Mouse (Mus musculus) liver, embryonic 15.5 days (tissue): Measurements from ENCODE around the gene Prss56. TPM values are rescaled to one million over a fixed set of nuclear protein-coding genes. Genes with fewer than 3 reads are reported as not detected.

Experiments
- ATAC-seq: fragments of 200-750 bp; cut with Nextera tagmentation; 2 replicates; pipeline ENCODE4 v1.8.0; 2017; ENCODE audit warnings: moderate number of reproducible peaks, mild to moderate bottlenecking, moderate library complexity; ENCODE audit not compliant: insufficient read depth
- H3K27ac ChIP-seq: fragments of 300-500 bp; sonication (generic); replicated peaks from 2 replicates; pipeline ENCODE4 v1.5.1; 2015; ENCODE audit warnings: mild to moderate bottlenecking, inconsistent platforms
- H3K27me3 ChIP-seq: fragments of 300-500 bp; sonication (generic); 2 replicates; pipeline ENCODE4 v1.6.1; 2015; ENCODE audit warnings: mild to moderate bottlenecking, inconsistent platforms
- H3K36me3 ChIP-seq: fragments of 300-500 bp; sonication (generic); replicated peaks from 2 replicates; pipeline ENCODE4 v1.6.1; 2015; ENCODE audit warnings: moderate library complexity, mild to moderate bottlenecking, inconsistent platforms
- H3K4me1 ChIP-seq: fragments of 300-500 bp; sonication (generic); replicated peaks from 2 replicates; pipeline ENCODE4 v1.6.1; 2015; ENCODE audit warnings: inconsistent platforms
- H3K4me2 ChIP-seq: fragments of 300-500 bp; sonication (generic); 2 replicates; pipeline ENCODE4 v1.6.1; 2015; ENCODE audit warnings: moderate library complexity, mild to moderate bottlenecking, inconsistent platforms
- H3K4me3 ChIP-seq: fragments of 300-500 bp; sonication (generic); replicated peaks from 2 replicates; pipeline ENCODE4 v1.5.1; 2015; ENCODE audit warnings: mild to moderate bottlenecking, inconsistent platforms
- H3K9ac ChIP-seq: fragments of 300-500 bp; sonication (generic); 2 replicates; pipeline ENCODE4 v1.6.1; 2015; ENCODE audit warnings: moderate library complexity, mild to moderate bottlenecking, inconsistent platforms
- H3K9me3 ChIP-seq: fragments of 300-500 bp; sonication (generic); replicated peaks from 2 replicates; pipeline ENCODE4 v1.6.1; 2016; ENCODE audit warnings: inconsistent platforms
- WGBS: fragments of 180-500 bp; shearing (Covaris S2); methylation state at CpG from one replicate; pipeline ENCODE4 v1.1.7; 2015; ENCODE audit warnings: mixed read lengths; ENCODE audit not compliant: insufficient replicate concordance; 5-methylcytosine and 5-hydroxymethylcytosine counted together
- polyA plus RNA-seq: library from polyadenylated mRNA; unstranded; fragments of >200 nt; fragmentation: Nextera tagmentation; extraction: Ambion mirVana; gene quantifications from 2 replicates; pipeline ENCODE4 v1.2.1, GENCODE M21; 2015

The Prss56 gene
- polyA plus RNA-seq, 1 experiment from 2014 or later = not detected

DNA sequence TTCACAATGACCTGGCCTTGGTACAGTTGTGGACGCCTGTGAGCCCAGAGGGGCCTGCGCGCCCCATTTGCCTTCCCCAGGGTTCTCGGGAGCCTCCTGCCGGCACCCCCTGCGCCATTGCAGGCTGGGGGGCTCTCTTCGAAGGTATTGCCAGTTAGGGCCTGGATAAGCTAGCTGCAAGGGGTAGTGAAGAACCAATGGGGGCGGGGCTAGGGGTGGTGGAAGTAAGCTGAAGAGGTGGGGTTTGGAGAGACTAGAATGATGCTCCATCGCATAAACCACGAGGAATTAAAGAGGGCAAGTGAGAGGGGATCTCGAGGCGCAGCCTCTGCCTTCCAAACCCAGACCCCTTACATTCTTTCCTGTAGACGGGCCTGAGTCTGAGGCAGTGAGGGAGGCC lies 2.4 kb downstream of the Prss56 start:
- peaks cover 89% of the 10 kb centered on the region for H3K27me3 ChIP-seq
- 11% methylated on average over 13 of the region's 13 CpGs for WGBS

DNA sequence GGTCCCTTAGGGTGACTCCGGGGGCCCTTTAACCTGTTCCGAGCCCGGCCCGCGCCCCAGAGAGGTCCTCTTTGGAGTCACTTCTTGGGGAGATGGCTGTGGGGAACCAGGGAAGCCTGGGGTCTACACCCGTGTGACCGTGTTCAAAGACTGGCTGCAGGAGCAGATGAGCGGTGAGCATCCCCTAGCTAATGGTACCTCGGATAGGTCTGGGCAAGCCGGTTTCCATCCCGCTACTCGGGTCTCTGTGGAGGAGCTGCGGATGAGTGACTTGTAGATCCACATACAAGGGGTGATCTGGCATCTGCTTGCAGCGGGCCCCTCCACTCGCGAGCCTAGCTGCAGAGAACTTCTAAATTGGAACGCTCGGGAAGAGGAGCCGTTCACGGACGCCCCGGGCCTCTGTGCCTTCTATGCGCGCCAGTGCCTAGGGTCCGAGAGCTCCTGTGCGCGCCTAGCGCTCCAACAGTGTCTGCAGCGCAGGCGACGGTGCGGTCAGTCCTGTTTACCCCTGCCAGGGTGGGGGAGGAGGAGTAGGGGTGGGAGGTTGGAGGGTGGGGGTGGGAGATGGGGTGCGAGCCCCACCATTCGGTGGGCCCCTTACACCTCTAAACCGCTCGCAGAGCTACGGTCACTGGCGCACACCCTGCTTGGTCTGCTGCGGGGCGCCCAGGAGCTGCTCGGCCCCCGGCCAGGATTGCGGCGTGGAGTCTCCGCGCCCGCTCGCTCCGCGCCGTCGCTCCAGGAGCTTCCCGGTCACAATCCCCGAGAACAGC lies 3.3 kb downstream of the Prss56 start:
- peak overlapping the region; percentile 44 for H3K4me3 ChIP-seq
- H3K27me3 ChIP-seq = peaks cover 82% of the 10 kb centered on the region
- no peak overlapping the region for H3K9ac ChIP-seq
- no peak for ATAC-seq
- H3K4me2 ChIP-seq = peak overlapping the region; percentile 67
- 3% methylated on average over 54 of the region's 54 CpGs for WGBS
- peaks cover 6% of the 10 kb centered on the region; the same call in 1 of the 2 replicates for H3K4me1 ChIP-seq
- no peaks in the 10 kb centered on the region for H3K9me3 ChIP-seq
- H3K27ac ChIP-seq = no peak overlapping the region
- no peaks in the 10 kb centered on the region for H3K36me3 ChIP-seq

More for the DNA sequence above, 2.4 kb downstream of the Prss56 start:
- Histone ChIP-seq H3K4me2 (no peak overlapping the region), H3K4me1 (peaks cover 6% of the 10 kb centered on the region; the same call in 1 of the 2 replicates), H3K36me3 (no peaks in the 10 kb centered on the region), H3K4me3 (no peak overlapping the region), H3K9ac (no peak overlapping the region), H3K27ac (no peak overlapping the region), H3K9me3 (no peaks in the 10 kb centered on the region)
- no peak for ATAC-seq

GRCm38 (mm10) chr1:87187037-87187355 lies 3.9 kb downstream of the Prss56 start:
- Histone ChIP-seq H3K9ac (no peak overlapping the region), H3K27me3 (peaks cover 77% of the 10 kb centered on the region), H3K4me2 (peak overlapping the region; percentile 67), H3K4me3 (peak overlapping the region; percentile 44), H3K36me3 (no peaks in the 10 kb centered on the region), H3K4me1 (peaks cover 6% of the 10 kb centered on the region; the same call in 1 of the 2 replicates), H3K27ac (no peak overlapping the region), H3K9me3 (no peaks in the 10 kb centered on the region)
- WGBS = under 1% methylated on average over 15 of the region's 15 CpGs
- ATAC-seq = no peak

- no peak for ATAC-seq
- Histone ChIP-seq H3K9ac (no peak within 1 kb of the TSS), H3K36me3 (no peaks in the 10 kb centered on the region), H3K4me2 (no peak within 1 kb of the TSS), H3K4me1 (0 out of 2 replicates have a peak, but pooled peaks cover 3% of the 10 kb centered on the region), H3K27me3 (peaks cover 43% of the 10 kb centered on the region), H3K4me3 (no peak within 1 kb of the TSS), H3K27ac (no peak within 1 kb of the TSS), H3K9me3 (no peaks in the 10 kb centered on the region)
- WGBS = 32% methylated on average over 4 of the region's 4 CpGs
Observed at GRCm38 (mm10) chr1:87190429-87190828, 7.3 kb downstream of the Prss56 start, which contains the start of gene Chrnd. Chrnd (plus strand) TSS chr1:87190607.

- H3K27ac ChIP-seq = no peak overlapping the region
- ATAC-seq = no peak
- no peak overlapping the region for H3K4me3 ChIP-seq
- no peaks in the 10 kb centered on the region for H3K36me3 ChIP-seq
- WGBS = 64% methylated on average over 9 of the region's 9 CpGs
- no peaks in the 10 kb centered on the region for H3K9me3 ChIP-seq
- no peaks in the 10 kb centered on the region for H3K4me1 ChIP-seq
- H3K9ac ChIP-seq = no peak overlapping the region
- no peaks in the 10 kb centered on the region for H3K27me3 ChIP-seq
- no peak overlapping the region for H3K4me2 ChIP-seq
Observed at GRCm38 (mm10) chr1:87197296-87197695, 14.2 kb downstream of the Prss56 start.

DNA sequence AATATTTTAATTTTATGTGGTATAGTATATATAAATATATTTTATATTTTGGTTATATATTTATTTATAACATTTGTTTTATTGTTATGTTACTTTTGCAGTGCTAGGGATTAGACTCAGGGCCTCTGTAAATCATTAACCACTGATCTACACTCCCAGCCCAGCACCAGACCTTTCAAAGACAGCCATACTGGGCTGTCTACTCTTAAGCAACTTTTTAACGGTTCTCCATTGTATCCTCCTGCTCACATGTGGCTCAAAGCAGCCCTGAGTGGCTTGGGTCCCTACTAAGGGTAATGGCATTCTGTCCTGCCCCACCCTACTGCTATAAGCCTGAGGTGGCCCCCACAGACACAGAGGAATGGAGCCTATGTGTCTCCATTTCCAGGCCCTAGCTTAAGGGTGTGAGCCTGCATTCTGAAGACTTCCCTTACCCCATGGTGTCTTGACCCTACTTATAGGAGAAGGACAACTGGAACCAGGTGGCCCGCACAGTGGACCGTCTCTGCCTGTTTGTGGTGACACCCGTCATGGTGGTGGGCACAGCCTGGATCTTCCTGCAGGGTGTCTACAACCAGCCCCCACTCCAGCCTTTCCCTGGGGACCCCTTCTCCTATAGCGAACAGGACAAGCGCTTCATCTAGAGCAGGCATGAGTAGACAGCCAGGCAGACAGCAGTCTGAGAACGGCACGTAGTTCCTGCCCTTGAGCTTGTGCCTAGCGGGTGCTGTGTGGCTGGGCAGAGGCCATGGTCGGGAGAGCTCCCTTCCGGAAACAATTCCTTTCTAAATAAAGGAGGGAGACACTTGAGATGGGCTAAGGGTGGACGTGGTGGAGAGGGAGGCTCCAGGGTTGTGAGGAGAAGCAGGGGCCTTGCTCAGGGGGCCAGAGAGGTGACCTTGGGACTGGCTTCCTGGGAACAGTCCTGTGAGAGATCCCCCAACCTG lies 15.3 kb downstream of the Prss56 start:
- Histone ChIP-seq H3K4me2 (no peak overlapping the region), H3K9me3 (no peaks in the 10 kb centered on the region), H3K36me3 (no peaks in the 10 kb centered on the region), H3K4me3 (no peak overlapping the region), H3K27ac (no peak overlapping the region), H3K27me3 (no peaks in the 10 kb centered on the region), H3K4me1 (no peaks in the 10 kb centered on the region), H3K9ac (no peak overlapping the region)
- ATAC-seq = peak; percentile 25; the same call in 1 of the 2 replicates
- WGBS = 60% methylated on average over 12 of the region's 12 CpGs

- H3K9ac ChIP-seq = no peak overlapping the region
- peaks cover 10% of the 10 kb centered on the region for H3K27me3 ChIP-seq
- H3K36me3 ChIP-seq = no peaks in the 10 kb centered on the region
- H3K27ac ChIP-seq = no peak overlapping the region
- no peak overlapping the region for H3K4me3 ChIP-seq
- no peak for ATAC-seq
- WGBS = 43% methylated on average over 2 of the region's 2 CpGs
- no peaks in the 10 kb centered on the region for H3K9me3 ChIP-seq
- no peaks in the 10 kb centered on the region; the same call in 1 of the 2 replicates for H3K4me1 ChIP-seq
- no peak overlapping the region for H3K4me2 ChIP-seq
Observed at GRCm38 (mm10) chr1:87200811-87201210, 17.7 kb downstream of the Prss56 start.

- Histone ChIP-seq H3K9ac (no peak overlapping the region), H3K27me3 (peaks cover 20% of the 10 kb centered on the region), H3K4me3 (no peak overlapping the region), H3K4me2 (no peak overlapping the region), H3K4me1 (no peaks in the 10 kb centered on the region; the same call in 1 of the 2 replicates), H3K27ac (no peak overlapping the region), H3K36me3 (no peaks in the 10 kb centered on the region), H3K9me3 (no peaks in the 10 kb centered on the region)
- WGBS = 33% methylated on average over 1 of the region's 1 CpGs
- ATAC-seq = no peak
Observed at GRCm38 (mm10) chr1:87201848-87202247, 18.7 kb downstream of the Prss56 start.

DNA sequence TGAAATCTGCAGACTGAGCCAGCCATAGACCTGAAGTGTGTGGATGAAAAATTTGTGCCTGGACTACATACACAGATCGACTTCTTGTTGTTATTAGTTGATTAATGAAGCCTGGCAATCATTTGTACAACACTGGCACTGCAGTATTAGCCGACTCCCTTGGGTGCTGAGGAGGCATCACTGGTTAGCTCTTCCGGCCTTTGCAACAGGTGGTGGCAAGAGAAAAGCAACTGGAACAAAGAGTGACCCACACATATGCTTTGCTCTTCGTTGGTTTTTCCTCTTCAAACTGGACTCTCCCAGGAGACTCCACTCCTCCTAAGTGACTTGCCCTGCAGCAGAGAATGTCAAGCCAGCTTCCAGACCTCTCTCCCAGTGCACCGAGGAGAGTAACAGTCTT lies 20.7 kb downstream of the Prss56 start:
- Histone ChIP-seq H3K9me3 (no peaks in the 10 kb centered on the region), H3K4me3 (no peak overlapping the region), H3K27ac (no peak overlapping the region), H3K4me2 (no peak overlapping the region), H3K27me3 (peaks cover 39% of the 10 kb centered on the region), H3K9ac (no peak overlapping the region), H3K4me1 (no peaks in the 10 kb centered on the region; the same call in 1 of the 2 replicates), H3K36me3 (no peaks in the 10 kb centered on the region)
- no peak for ATAC-seq
- WGBS = 51% methylated on average over 5 of the region's 5 CpGs

- Histone ChIP-seq H3K27me3 (peaks cover 44% of the 10 kb centered on the region), H3K4me1 (no peaks in the 10 kb centered on the region; the same call in 1 of the 2 replicates), H3K4me2 (no peak within 1 kb of the TSS), H3K4me3 (no peak within 1 kb of the TSS), H3K9me3 (no peaks in the 10 kb centered on the region), H3K9ac (no peak within 1 kb of the TSS), H3K27ac (no peak within 1 kb of the TSS), H3K36me3 (no peaks in the 10 kb centered on the region)
- ATAC-seq = no peak
- WGBS = 68% methylated on average over 7 of the region's 7 CpGs
Observed at GRCm38 (mm10) chr1:87204465-87204864, 21.4 kb downstream of the Prss56 start, which contains the start of gene Chrng. Chrng (plus strand) TSS chr1:87204657.

- Histone ChIP-seq H3K27ac (no peak overlapping the region), H3K9ac (no peak overlapping the region), H3K4me1 (no peaks in the 10 kb centered on the region; the same call in 1 of the 2 replicates), H3K27me3 (peaks cover 44% of the 10 kb centered on the region), H3K4me2 (no peak overlapping the region), H3K9me3 (no peaks in the 10 kb centered on the region), H3K4me3 (no peak overlapping the region), H3K36me3 (no peaks in the 10 kb centered on the region)
- 37% methylated on average over 6 of the region's 6 CpGs for whole genome bisulfite sequencing
- ATAC-seq = no peak
Observed at GRCm38 (mm10) chr1:87205038-87205437, 21.9 kb downstream of the Prss56 start.
